Mouse (Mus musculus): Measurements from ENCODE around the gene Iqgap1.

The Iqgap1 gene

GRCm38 (mm10) chr7:80667190-80667589, 158.6 kb downstream of the Iqgap1 start:
- DNase-seq (ENCODE audit: low read depth, low spot score): no peak

- DNase-seq (ENCODE audit: low read depth, low spot score): no peak
Measured at GRCm38 (mm10) chr7:80666198-80666915, 159.4 kb downstream of the Iqgap1 start.

Data from ES-CJ7 (cell line).